Mouse (Mus musculus): ENCODE results near the gene A630095N17Rik. TPM values are rescaled to one million over a fixed set of nuclear protein-coding genes. Genes with fewer than 3 reads are reported as not detected.

The A630095N17Rik gene
- polyA plus RNA-seq, 1 experiment from 2014 or later: not detected

DNA sequence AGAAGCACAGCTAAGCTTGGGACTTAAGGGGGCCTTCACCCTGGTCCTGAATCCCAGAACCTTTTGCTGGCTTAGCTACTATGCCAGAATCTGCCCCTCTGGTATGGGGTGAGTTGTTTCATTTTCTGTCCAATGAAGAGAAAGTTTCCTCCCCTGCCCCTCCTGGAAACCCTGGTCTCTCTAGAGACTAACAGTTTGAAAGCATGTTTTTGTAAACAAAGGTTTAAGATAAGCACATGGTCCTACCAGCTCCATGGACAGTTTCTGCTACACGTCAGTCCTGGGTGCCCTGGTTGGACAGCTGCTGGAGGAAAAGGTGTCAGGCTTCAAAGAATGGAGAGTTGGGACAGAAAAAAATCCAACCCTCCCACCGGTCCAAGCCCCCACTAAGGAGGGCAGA, 41.3 kb downstream of the A630095N17Rik start:
- Histone ChIP-seq H3K9ac (replicated peaks; ENCODE audit: low read depth, low read length) (peak overlapping the region; percentile 92; the same call in 1 of the 2 replicates), H3K36me3 (ENCODE audit: control insufficient read depth, insufficient read depth, low read length) (peaks cover 15% of the 10 kb centered on the region; the same call in 1 of the 2 replicates), H3K4me1 (ENCODE audit: control insufficient read depth, insufficient read depth, low read length) (peaks cover 15% of the 10 kb centered on the region; the same call in 1 of the 2 replicates), H3K9me3 (ENCODE audit: control insufficient read depth, low read length) (no peaks in the 10 kb centered on the region), H3K27me3 (ENCODE audit: control insufficient read depth, insufficient read depth, low read length) (no peaks in the 10 kb centered on the region; the same call in 1 of the 2 replicates), H3K4me2 (ENCODE audit: low read depth, low read length) (peak overlapping the region; percentile 97), H3K27ac (ENCODE audit: low read depth, low read length) (no peak overlapping the region), H3K4me3 (ENCODE audit: low read depth, low read length) (no peak overlapping the region)
- no peak for ATAC-seq (ENCODE audit: low read depth)
- WGBS: 75% methylated on average over 2 of the region's 2 CpGs

DNA sequence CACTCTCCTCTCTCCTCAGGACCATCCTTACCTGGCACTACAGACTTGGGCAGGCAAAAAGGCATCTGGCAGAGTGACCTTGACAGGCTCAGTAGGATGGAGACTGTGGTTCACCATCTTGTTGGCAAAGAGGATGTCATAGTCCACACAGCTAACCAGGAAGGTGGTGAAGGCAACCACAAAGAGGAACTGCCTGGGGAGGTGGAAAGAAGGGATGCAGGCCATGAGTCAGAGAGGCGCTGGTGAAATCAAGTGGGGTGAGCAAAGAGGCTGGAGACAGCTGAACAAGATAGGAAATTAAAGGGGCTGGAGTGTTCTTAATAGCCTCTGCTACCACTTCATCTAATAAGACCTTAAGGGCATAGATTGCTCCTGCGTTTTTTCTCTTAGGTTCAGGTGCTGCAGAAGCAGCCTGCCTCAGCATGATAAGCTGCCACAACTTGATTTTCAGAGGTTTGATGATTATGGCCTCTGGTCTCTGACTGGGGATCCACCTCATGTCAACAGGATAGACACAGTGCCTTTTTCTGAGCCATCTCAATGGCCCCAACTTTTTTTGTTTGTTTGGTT, 43.9 kb downstream of the A630095N17Rik start:
- H3K27me3 ChIP-seq (ENCODE audit: control insufficient read depth, insufficient read depth, low read length): no peaks in the 10 kb centered on the region; the same call in 1 of the 2 replicates
- WGBS: 93% methylated on average over 2 of the region's 2 CpGs
- H3K27ac ChIP-seq (ENCODE audit: low read depth, low read length): no peak overlapping the region
- H3K9ac ChIP-seq (replicated peaks; ENCODE audit: low read depth, low read length): no peak overlapping the region
- peaks cover 26% of the 10 kb centered on the region for H3K36me3 ChIP-seq (ENCODE audit: control insufficient read depth, insufficient read depth, low read length)
- peaks cover 10% of the 10 kb centered on the region; the same call in 1 of the 2 replicates for H3K4me1 ChIP-seq (ENCODE audit: control insufficient read depth, insufficient read depth, low read length)
- H3K4me2 ChIP-seq (ENCODE audit: low read depth, low read length): no peak overlapping the region
- ATAC-seq (ENCODE audit: low read depth): no peak
- no peak overlapping the region for H3K4me3 ChIP-seq (ENCODE audit: low read depth, low read length)
- no peaks in the 10 kb centered on the region for H3K9me3 ChIP-seq (ENCODE audit: control insufficient read depth, low read length)

- Histone ChIP-seq H3K9ac (replicated peaks; ENCODE audit: low read depth, low read length) (no peak overlapping the region), H3K4me3 (ENCODE audit: low read depth, low read length) (no peak overlapping the region), H3K36me3 (ENCODE audit: control insufficient read depth, insufficient read depth, low read length) (peaks cover 34% of the 10 kb centered on the region), H3K4me2 (ENCODE audit: low read depth, low read length) (no peak overlapping the region), H3K9me3 (ENCODE audit: control insufficient read depth, low read length) (no peaks in the 10 kb centered on the region), H3K27me3 (ENCODE audit: control insufficient read depth, insufficient read depth, low read length) (no peaks in the 10 kb centered on the region; the same call in 1 of the 2 replicates), H3K27ac (ENCODE audit: low read depth, low read length) (no peak overlapping the region), H3K4me1 (ENCODE audit: control insufficient read depth, insufficient read depth, low read length) (peaks cover 8% of the 10 kb centered on the region; the same call in 1 of the 2 replicates)
- ATAC-seq (ENCODE audit: low read depth): no peak
These were observed 44.8 kb downstream of the A630095N17Rik start for GRCm38 (mm10) chr1:75187126-75187525.

- no peak overlapping the region for H3K9ac ChIP-seq (replicated peaks; ENCODE audit: low read depth, low read length)
These were observed 46.4 kb downstream of the A630095N17Rik start for GRCm38 (mm10) chr1:75185495-75185894.

GRCm38 (mm10) chr1:75182160-75182559, 49.7 kb downstream of the A630095N17Rik start:
- Histone ChIP-seq H3K4me2 (ENCODE audit: low read depth, low read length) (no peak overlapping the region), H3K4me1 (ENCODE audit: control insufficient read depth, insufficient read depth, low read length) (peaks cover 15% of the 10 kb centered on the region; the same call in 1 of the 2 replicates), H3K27ac (ENCODE audit: low read depth, low read length) (no peak overlapping the region), H3K27me3 (ENCODE audit: control insufficient read depth, insufficient read depth, low read length) (no peaks in the 10 kb centered on the region), H3K36me3 (ENCODE audit: control insufficient read depth, insufficient read depth, low read length) (peaks cover 29% of the 10 kb centered on the region), H3K9ac (replicated peaks; ENCODE audit: low read depth, low read length) (no peak overlapping the region), H3K9me3 (ENCODE audit: control insufficient read depth, low read length) (no peaks in the 10 kb centered on the region), H3K4me3 (ENCODE audit: low read depth, low read length) (no peak overlapping the region)
- ATAC-seq (ENCODE audit: low read depth): no peak
- WGBS: 70% methylated on average over 4 of the region's 4 CpGs

More at GRCm38 (mm10) chr1:75185495-75185894, 46.4 kb downstream of the A630095N17Rik start:
- H3K4me3 ChIP-seq (ENCODE audit: low read depth, low read length): no peak overlapping the region
- no peak overlapping the region for H3K27ac ChIP-seq (ENCODE audit: low read depth, low read length)
- H3K27me3 ChIP-seq (ENCODE audit: control insufficient read depth, insufficient read depth, low read length): no peaks in the 10 kb centered on the region
- peaks cover 35% of the 10 kb centered on the region for H3K36me3 ChIP-seq (ENCODE audit: control insufficient read depth, insufficient read depth, low read length)
- no peak overlapping the region for H3K4me2 ChIP-seq (ENCODE audit: low read depth, low read length)
- 96% methylated on average over 11 of the region's 11 CpGs for WGBS
- no peak for ATAC-seq (ENCODE audit: low read depth)
- peaks cover under 1% of the 10 kb centered on the region; the same call in 1 of the 2 replicates for H3K4me1 ChIP-seq (ENCODE audit: control insufficient read depth, insufficient read depth, low read length)
- H3K9me3 ChIP-seq (ENCODE audit: control insufficient read depth, low read length): no peaks in the 10 kb centered on the region

- no peak overlapping the region for H3K9ac ChIP-seq (replicated peaks; ENCODE audit: low read depth, low read length)
- peaks cover 29% of the 10 kb centered on the region for H3K36me3 ChIP-seq (ENCODE audit: control insufficient read depth, insufficient read depth, low read length)
- WGBS: 85% methylated on average over 4 of the region's 4 CpGs
- H3K27me3 ChIP-seq (ENCODE audit: control insufficient read depth, insufficient read depth, low read length): no peaks in the 10 kb centered on the region
- H3K27ac ChIP-seq (ENCODE audit: low read depth, low read length): no peak overlapping the region
- no peak for ATAC-seq (ENCODE audit: low read depth)
- peaks cover 15% of the 10 kb centered on the region; the same call in 1 of the 2 replicates for H3K4me1 ChIP-seq (ENCODE audit: control insufficient read depth, insufficient read depth, low read length)
- H3K9me3 ChIP-seq (ENCODE audit: control insufficient read depth, low read length): no peaks in the 10 kb centered on the region
- no peak overlapping the region for H3K4me2 ChIP-seq (ENCODE audit: low read depth, low read length)
- H3K4me3 ChIP-seq (ENCODE audit: low read depth, low read length): no peak overlapping the region
These were observed 50.5 kb downstream of the A630095N17Rik start for GRCm38 (mm10) chr1:75181377-75181870.

DNA sequence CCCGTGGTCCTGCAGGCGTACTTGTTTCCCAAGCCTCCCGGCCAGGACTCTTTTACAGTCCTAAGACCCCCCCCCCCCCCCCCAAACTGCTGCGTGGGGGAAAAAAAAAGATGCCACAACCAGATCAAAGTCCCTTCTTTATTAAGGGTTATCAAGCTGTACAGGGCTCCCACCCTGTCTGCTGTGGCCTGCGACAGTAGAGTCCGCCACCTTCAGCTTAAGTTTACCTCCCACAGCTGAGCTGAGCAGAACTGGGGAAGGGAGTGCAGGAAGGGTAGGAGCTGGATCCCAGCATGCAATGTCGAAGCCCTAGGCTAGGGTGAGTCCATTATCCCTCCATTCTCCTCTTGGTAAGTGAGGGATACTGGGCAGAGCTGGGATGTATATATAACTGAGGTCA, 51.2 kb downstream of the A630095N17Rik start:
- Histone ChIP-seq H3K27ac (ENCODE audit: low read depth, low read length) (no peak overlapping the region), H3K4me2 (ENCODE audit: low read depth, low read length) (peak overlapping the region; percentile 100), H3K4me1 (ENCODE audit: control insufficient read depth, insufficient read depth, low read length) (peaks cover 15% of the 10 kb centered on the region; the same call in 1 of the 2 replicates), H3K27me3 (ENCODE audit: control insufficient read depth, insufficient read depth, low read length) (no peaks in the 10 kb centered on the region), H3K4me3 (ENCODE audit: low read depth, low read length) (0 out of 2 replicates have a peak overlapping the region, but pooled peaks have one; percentile 55), H3K36me3 (ENCODE audit: control insufficient read depth, insufficient read depth, low read length) (peaks cover 25% of the 10 kb centered on the region), H3K9me3 (ENCODE audit: control insufficient read depth, low read length) (no peaks in the 10 kb centered on the region), H3K9ac (replicated peaks; ENCODE audit: low read depth, low read length) (no peak overlapping the region)
- peak; percentile 12; the same call in 1 of the 2 replicates for ATAC-seq (ENCODE audit: low read depth)
- WGBS: 52% methylated on average over 6 of the region's 7 CpGs

GRCm38 (mm10) chr1:75180105-75180590, 51.8 kb downstream of the A630095N17Rik start, which contains the start of gene Abcb6:
TSS of gene Abcb6 (minus strand) at chr1:75180392.
- peak; percentile 95 for ATAC-seq (ENCODE audit: low read depth)
- Histone ChIP-seq H3K4me2 (ENCODE audit: low read depth, low read length) (peak within 1 kb of the TSS; percentile 100), H3K9ac (replicated peaks; ENCODE audit: low read depth, low read length) (peak within 1 kb of the TSS; percentile 67), H3K4me1 (ENCODE audit: control insufficient read depth, insufficient read depth, low read length) (peaks cover 15% of the 10 kb centered on the region; the same call in 1 of the 2 replicates), H3K4me3 (ENCODE audit: low read depth, low read length) (peak within 1 kb of the TSS; percentile 55), H3K27me3 (ENCODE audit: control insufficient read depth, insufficient read depth, low read length) (no peaks in the 10 kb centered on the region), H3K36me3 (ENCODE audit: control insufficient read depth, insufficient read depth, low read length) (peaks cover 29% of the 10 kb centered on the region), H3K27ac (ENCODE audit: low read depth, low read length) (peak within 1 kb of the TSS; percentile 52), H3K9me3 (ENCODE audit: control insufficient read depth, low read length) (no peaks in the 10 kb centered on the region)
- 0% methylated on average over 31 of the region's 31 CpGs for WGBS
